Mouse (Mus musculus): ENCODE measurements at regions not wholly inside any gene's neighbourhood (a gene's known extent, or its start where the extent isn't known, plus 50 kb on each side); places are given as distances from the start of the nearest gene placed in this dataset.

DNA sequence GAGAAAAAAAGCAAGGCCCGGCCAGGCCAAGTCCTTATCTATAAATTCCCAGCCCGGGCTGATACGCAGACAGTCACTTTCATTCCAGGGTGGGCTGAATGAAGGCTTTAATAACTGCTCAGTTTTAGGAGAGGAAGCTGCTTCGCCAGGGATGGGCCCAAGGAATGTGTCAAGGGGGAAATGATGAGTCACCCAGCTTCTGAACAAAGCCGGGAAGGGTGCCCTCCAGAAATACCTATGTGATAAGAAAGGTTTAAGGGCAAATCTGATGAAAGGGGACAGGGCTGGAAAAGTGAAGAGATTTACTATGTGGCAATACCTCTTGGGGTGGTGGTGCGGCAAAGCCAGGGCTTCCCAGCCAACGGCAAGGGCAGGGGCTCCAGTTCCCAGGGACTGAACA is 145.6 kb downstream of the Samd5 start:
- H3K27ac ChIP-seq (ENCODE audit: insufficient read depth, low read length) = no peak overlapping the region
- no peaks in the 10 kb centered on the region for H3K4me1 ChIP-seq (ENCODE audit: control insufficient read depth, insufficient read depth, low read length)
- no peak for TF ChIP-seq POLR2A (IDR thresholded peaks at IDR 0.05; ENCODE audit: insufficient read depth, low read length)
- H3K9me3 ChIP-seq (replicated peaks; ENCODE audit: control insufficient read depth, insufficient read depth, low read length, poor library complexity, severe bottlenecking) = no peaks in the 10 kb centered on the region
- no peak overlapping the region for H3K9ac ChIP-seq (ENCODE audit: low read depth, poor library complexity, severe bottlenecking)
- H3K36me3 ChIP-seq (ENCODE audit: control insufficient read depth, insufficient read depth, low read length, poor library complexity, severe bottlenecking) = no peaks in the 10 kb centered on the region
- H3K4me3 ChIP-seq (ENCODE audit: low read depth, low read length) = no peak overlapping the region
- H3K27me3 ChIP-seq (ENCODE audit: control insufficient read depth, insufficient read depth, low read length, poor library complexity, severe bottlenecking) = no peaks in the 10 kb centered on the region

- H3K9me3 ChIP-seq (replicated peaks; ENCODE audit: control insufficient read depth, insufficient read depth, low read length, poor library complexity, severe bottlenecking) = no peaks in the 10 kb centered on the region
These were observed 146.9 kb downstream of the Samd5 start for GRCm38 (mm10) chr10:9528066-9528465.

DNA sequence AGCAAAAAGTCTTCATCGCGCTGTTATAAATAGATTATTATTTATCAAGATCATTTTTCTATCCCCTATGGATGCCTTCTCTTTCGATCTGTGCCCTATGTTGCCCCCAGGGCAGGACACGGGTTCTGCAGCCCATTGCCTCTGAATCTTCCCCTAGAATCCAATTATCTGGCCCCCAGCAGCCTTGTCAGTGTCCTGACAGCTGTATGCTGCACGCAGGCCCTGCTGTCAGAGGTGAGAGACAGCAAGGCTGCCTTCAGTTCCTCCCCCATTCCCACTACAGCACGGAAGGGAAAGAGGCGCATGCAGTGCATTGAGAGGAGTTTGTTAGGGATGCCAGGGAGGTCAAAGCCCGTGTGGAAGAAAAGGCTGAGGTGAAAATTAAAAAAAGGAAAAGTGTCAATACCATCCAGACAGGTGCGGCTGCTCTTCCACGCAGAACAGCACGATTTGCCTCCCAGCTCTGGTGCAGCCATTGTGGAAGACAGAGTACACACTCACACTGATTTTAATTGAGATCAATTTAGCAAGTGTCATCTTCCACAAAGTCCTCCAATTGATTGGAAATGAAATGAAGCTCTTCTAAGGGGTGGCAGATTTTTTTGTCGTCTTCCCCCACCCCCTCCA is 165.1 kb downstream of the Samd5 start:
- H3K27ac ChIP-seq (ENCODE audit: insufficient read depth, low read length) = no peak overlapping the region

More at GRCm38 (mm10) chr10:9528066-9528465, 146.9 kb downstream of the Samd5 start:
- H3K4me1 ChIP-seq (ENCODE audit: control insufficient read depth, insufficient read depth, low read length) = no peaks in the 10 kb centered on the region
- no peaks in the 10 kb centered on the region for H3K36me3 ChIP-seq (ENCODE audit: control insufficient read depth, insufficient read depth, low read length, poor library complexity, severe bottlenecking)
- no peaks in the 10 kb centered on the region for H3K27me3 ChIP-seq (ENCODE audit: control insufficient read depth, insufficient read depth, low read length, poor library complexity, severe bottlenecking)
- TF ChIP-seq POLR2A (IDR thresholded peaks at IDR 0.05; ENCODE audit: insufficient read depth, low read length) (no peak), EP300 (IDR thresholded peaks at IDR 0.05; ENCODE audit: insufficient read depth, low read depth, low read length) (no peak)
- no peak overlapping the region for H3K27ac ChIP-seq (ENCODE audit: insufficient read depth, low read length)
- H3K9ac ChIP-seq (ENCODE audit: low read depth, poor library complexity, severe bottlenecking) = no peak overlapping the region
- H3K4me3 ChIP-seq (ENCODE audit: low read depth, low read length) = no peak overlapping the region

GRCm38 (mm10) chr10:9509092-9509671 is 165.8 kb downstream of the Samd5 start:
- TF ChIP-seq POLR2A (IDR thresholded peaks at IDR 0.05; ENCODE audit: insufficient read depth, low read length) (no peak), CTCF (IDR thresholded peaks at IDR 0.05; ENCODE audit: low read depth, low read length) (no peak), EP300 (IDR thresholded peaks at IDR 0.05; ENCODE audit: insufficient read depth, low read depth, low read length) (no peak)
- no peaks in the 10 kb centered on the region for H3K4me1 ChIP-seq (ENCODE audit: control insufficient read depth, insufficient read depth, low read length)
- no peaks in the 10 kb centered on the region for H3K9me3 ChIP-seq (replicated peaks; ENCODE audit: control insufficient read depth, insufficient read depth, low read length, poor library complexity, severe bottlenecking)
- H3K9ac ChIP-seq (ENCODE audit: low read depth, poor library complexity, severe bottlenecking) = no peak overlapping the region
- H3K4me3 ChIP-seq (ENCODE audit: low read depth, low read length) = no peak overlapping the region
- no peaks in the 10 kb centered on the region for H3K36me3 ChIP-seq (ENCODE audit: control insufficient read depth, insufficient read depth, low read length, poor library complexity, severe bottlenecking)
- no peaks in the 10 kb centered on the region for H3K27me3 ChIP-seq (ENCODE audit: control insufficient read depth, insufficient read depth, low read length, poor library complexity, severe bottlenecking)
- H3K27ac ChIP-seq (ENCODE audit: insufficient read depth, low read length) = no peak overlapping the region

More for the DNA sequence above, 165.1 kb downstream of the Samd5 start:
- Histone ChIP-seq H3K27me3 (ENCODE audit: control insufficient read depth, insufficient read depth, low read length, poor library complexity, severe bottlenecking) (no peaks in the 10 kb centered on the region), H3K9ac (ENCODE audit: low read depth, poor library complexity, severe bottlenecking) (no peak overlapping the region), H3K4me1 (ENCODE audit: control insufficient read depth, insufficient read depth, low read length) (no peaks in the 10 kb centered on the region), H3K36me3 (ENCODE audit: control insufficient read depth, insufficient read depth, low read length, poor library complexity, severe bottlenecking) (no peaks in the 10 kb centered on the region), H3K4me3 (ENCODE audit: low read depth, low read length) (no peak overlapping the region), H3K9me3 (replicated peaks; ENCODE audit: control insufficient read depth, insufficient read depth, low read length, poor library complexity, severe bottlenecking) (no peaks in the 10 kb centered on the region)
- TF ChIP-seq POLR2A (IDR thresholded peaks at IDR 0.05; ENCODE audit: insufficient read depth, low read length) = no peak
- TF ChIP-seq EP300 (IDR thresholded peaks at IDR 0.05; ENCODE audit: insufficient read depth, low read depth, low read length) = no peak
- no peak for TF ChIP-seq CTCF (IDR thresholded peaks at IDR 0.05; ENCODE audit: low read depth, low read length)

- Histone ChIP-seq H3K4me3 (ENCODE audit: low read depth, low read length) (no peak overlapping the region), H3K27me3 (ENCODE audit: control insufficient read depth, insufficient read depth, low read length, poor library complexity, severe bottlenecking) (no peaks in the 10 kb centered on the region), H3K9me3 (replicated peaks; ENCODE audit: control insufficient read depth, insufficient read depth, low read length, poor library complexity, severe bottlenecking) (no peaks in the 10 kb centered on the region), H3K27ac (ENCODE audit: insufficient read depth, low read length) (no peak overlapping the region), H3K4me1 (ENCODE audit: control insufficient read depth, insufficient read depth, low read length) (no peaks in the 10 kb centered on the region), H3K36me3 (ENCODE audit: control insufficient read depth, insufficient read depth, low read length, poor library complexity, severe bottlenecking) (no peaks in the 10 kb centered on the region), H3K9ac (ENCODE audit: low read depth, poor library complexity, severe bottlenecking) (no peak overlapping the region)
- TF ChIP-seq CTCF (IDR thresholded peaks at IDR 0.05; ENCODE audit: low read depth, low read length) (no peak), EP300 (IDR thresholded peaks at IDR 0.05; ENCODE audit: insufficient read depth, low read depth, low read length) (no peak), POLR2A (IDR thresholded peaks at IDR 0.05; ENCODE audit: insufficient read depth, low read length) (no peak)
These were observed 171.2 kb downstream of the Samd5 start for GRCm38 (mm10) chr10:9503569-9504493.

DNA sequence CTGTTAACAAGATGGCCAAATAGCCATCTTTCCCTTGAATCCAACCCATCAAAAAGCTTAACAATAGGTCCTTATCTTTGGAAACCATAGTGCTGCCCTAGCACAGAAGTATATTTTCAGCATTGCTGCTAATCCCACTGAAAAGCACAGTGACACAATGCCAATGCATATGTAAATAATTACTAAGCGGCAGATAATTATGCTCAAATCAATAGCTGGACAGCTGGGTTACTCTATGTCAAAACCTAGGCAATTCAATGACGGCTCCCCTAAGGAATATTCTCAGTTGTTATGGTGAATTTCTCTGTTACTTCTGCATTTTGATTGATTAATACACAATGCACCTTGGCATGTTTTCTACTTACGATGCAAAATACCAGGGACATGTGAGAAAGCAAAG is 176.5 kb downstream of the Samd5 start:
- Histone ChIP-seq H3K27me3 (ENCODE audit: control insufficient read depth, insufficient read depth, low read length, poor library complexity, severe bottlenecking) (no peaks in the 10 kb centered on the region), H3K4me1 (ENCODE audit: control insufficient read depth, insufficient read depth, low read length) (no peaks in the 10 kb centered on the region), H3K36me3 (ENCODE audit: control insufficient read depth, insufficient read depth, low read length, poor library complexity, severe bottlenecking) (no peaks in the 10 kb centered on the region), H3K9me3 (replicated peaks; ENCODE audit: control insufficient read depth, insufficient read depth, low read length, poor library complexity, severe bottlenecking) (peaks cover 21% of the 10 kb centered on the region), H3K4me3 (ENCODE audit: low read depth, low read length) (no peak overlapping the region), H3K9ac (ENCODE audit: low read depth, poor library complexity, severe bottlenecking) (no peak overlapping the region), H3K27ac (ENCODE audit: insufficient read depth, low read length) (no peak overlapping the region)
- TF ChIP-seq CTCF (IDR thresholded peaks at IDR 0.05; ENCODE audit: low read depth, low read length) (no peak), POLR2A (IDR thresholded peaks at IDR 0.05; ENCODE audit: insufficient read depth, low read length) (no peak), EP300 (IDR thresholded peaks at IDR 0.05; ENCODE audit: insufficient read depth, low read depth, low read length) (no peak)

Data from ES-Bruce4 (cell line).